Mouse (Mus musculus) thymus, adult 18-20 months (tissue): ENCODE measurements around the gene C4b.

Experiments
- DNase-seq, 2 experiments: peaks; one replicate each; pipeline ENCODE4 v3.0.0; 2022; ENCODE audit warnings: mixed read lengths in 2 of 2

C4b gene

GRCm38 (mm10) chr17:34700671-34701071, 43.0 kb downstream of the C4b start:
- DNase-seq: no peak

GRCm38 (mm10) chr17:34699575-34700408, 43.9 kb downstream of the C4b start:
- no peak for DNase-seq

GRCm38 (mm10) chr17:34692906-34693305, 50.8 kb downstream of the C4b start:
- DNase-seq: no peak

- no peak for DNase-seq
These were observed 53.2 kb downstream of the C4b start for GRCm38 (mm10) chr17:34690458-34690857.

GRCm38 (mm10) chr17:34688889-34689288, 54.8 kb downstream of the C4b start:
- DNase-seq: no peak

GRCm38 (mm10) chr17:34685120-34686110, 58.3 kb downstream of the C4b start:
- DNase-seq: no peak

GRCm38 (mm10) chr17:34684253-34684893, 59.3 kb downstream of the C4b start:
- DNase-seq: no peak

- no peak for DNase-seq
These were observed 59.9 kb downstream of the C4b start for GRCm38 (mm10) chr17:34683686-34684220.

GRCm38 (mm10) chr17:34683179-34683578, 60.5 kb downstream of the C4b start:
- no peak for DNase-seq

GRCm38 (mm10) chr17:34681881-34682536, 61.7 kb downstream of the C4b start:
- DNase-seq: no peak

GRCm38 (mm10) chr17:34681132-34681571, 62.5 kb downstream of the C4b start:
- no peak for DNase-seq

GRCm38 (mm10) chr17:34680621-34681020, 63.1 kb downstream of the C4b start:
- DNase-seq: no peak

- no peak for DNase-seq
These were observed 63.5 kb downstream of the C4b start for GRCm38 (mm10) chr17:34680191-34680590.
